Mouse (Mus musculus) neural tube, embryonic 11.5 days (tissue): ENCODE data around the gene Tars. TPM values are rescaled to one million over a fixed set of nuclear protein-coding genes. Genes with fewer than 3 reads are reported as not detected.
A peak's percentile ranks its signal among the peaks of the same experiment; 100 is the strongest.

ENCODE experiments used
- ATAC-seq: fragments of 200-750 bp; cut with Nextera tagmentation; 2 replicates; pipeline ENCODE4 v1.8.0; 2017; ENCODE audit warnings: moderate number of reproducible peaks, mild to moderate bottlenecking, moderate TSS enrichment, moderate library complexity; ENCODE audit not compliant: insufficient read depth, low FRiP score, low TSS enrichment
- DNase-seq: peaks from one replicate; pipeline ENCODE4 v3.0.0-alpha.2; 2015; ENCODE audit warnings: low spot score
- H3K27ac ChIP-seq: fragments of 300-500 bp; sonication (generic); 2 replicates; pipeline ENCODE4 v1.5.1; 2014; ENCODE audit warnings: low read depth, mild to moderate bottlenecking, low read length
- H3K27me3 ChIP-seq: fragments of 300-500 bp; sonication (generic); 2 replicates; pipeline ENCODE4 v1.6.1; 2014; ENCODE audit warnings: mild to moderate bottlenecking, low read length, mixed read lengths; ENCODE audit not compliant: control insufficient read depth, insufficient read depth
- H3K36me3 ChIP-seq: fragments of 300-500 bp; sonication (generic); 2 replicates; pipeline ENCODE4 v1.6.1; 2014; ENCODE audit warnings: mild to moderate bottlenecking, low read length, moderate library complexity, mixed read lengths; ENCODE audit not compliant: control insufficient read depth, insufficient read depth
- H3K4me1 ChIP-seq: fragments of 300-500 bp; sonication (generic); 2 replicates; pipeline ENCODE4 v1.6.1; 2014; ENCODE audit warnings: low read length, mixed read lengths; ENCODE audit not compliant: control insufficient read depth, insufficient read depth
- H3K4me2 ChIP-seq: fragments of 300-500 bp; sonication (generic); 2 replicates; pipeline ENCODE4 v1.6.1; 2014; ENCODE audit warnings: low read depth, mild to moderate bottlenecking, moderate library complexity
- H3K4me3 ChIP-seq: fragments of 300-500 bp; sonication (generic); 2 replicates; pipeline ENCODE4 v1.5.1; 2014; ENCODE audit warnings: low read depth, low read length
- H3K9ac ChIP-seq: fragments of 300-500 bp; sonication (generic); 2 replicates; pipeline ENCODE4 v1.6.1; 2014; ENCODE audit warnings: mild to moderate bottlenecking, low read length
- H3K9me3 ChIP-seq: fragments of 300-500 bp; sonication (generic); 2 replicates; pipeline ENCODE4 v1.6.1; 2016; ENCODE audit warnings: low read length; ENCODE audit not compliant: control insufficient read depth
- WGBS: fragments of 180-500 bp; shearing (Covaris S2); extraction: QIAGEN DNeasy Blood & Tissue Kit; methylation state at CpG from one replicate; pipeline ENCODE4 v1.1.7; 2014; 5-methylcytosine and 5-hydroxymethylcytosine counted together
- polyA plus RNA-seq: library from polyadenylated mRNA; unstranded; fragments of >200 nt; fragmentation: Nextera tagmentation; extraction: Ambion mirVana; gene quantifications from 2 replicates; pipeline ENCODE4 v1.2.1, GENCODE M21; 2014

Tars gene
- polyA plus RNA-seq, 1 experiment from 2014 or later, result 88.9 TPM

DNA sequence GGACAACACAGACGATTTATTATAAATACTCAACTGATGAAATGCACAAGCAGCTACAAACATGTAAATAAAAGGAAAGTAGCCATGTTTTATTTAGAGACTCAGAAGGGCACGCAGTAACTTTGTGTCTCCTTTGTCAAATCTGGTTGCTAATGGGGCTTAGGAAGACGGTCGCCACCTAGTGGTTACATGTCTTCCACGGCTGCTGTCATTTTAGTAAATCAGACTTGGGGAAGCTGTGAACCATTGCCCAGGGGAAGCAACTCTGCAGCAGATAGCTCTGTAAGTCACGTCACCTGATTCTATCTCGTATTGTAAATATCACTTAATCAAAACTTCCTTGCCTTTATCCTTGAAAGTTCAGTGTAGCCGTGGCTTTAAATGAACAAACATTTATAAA lies 7.9 kb upstream of the Tars start:
- peak; percentile 75 for DNase-seq

DNA sequence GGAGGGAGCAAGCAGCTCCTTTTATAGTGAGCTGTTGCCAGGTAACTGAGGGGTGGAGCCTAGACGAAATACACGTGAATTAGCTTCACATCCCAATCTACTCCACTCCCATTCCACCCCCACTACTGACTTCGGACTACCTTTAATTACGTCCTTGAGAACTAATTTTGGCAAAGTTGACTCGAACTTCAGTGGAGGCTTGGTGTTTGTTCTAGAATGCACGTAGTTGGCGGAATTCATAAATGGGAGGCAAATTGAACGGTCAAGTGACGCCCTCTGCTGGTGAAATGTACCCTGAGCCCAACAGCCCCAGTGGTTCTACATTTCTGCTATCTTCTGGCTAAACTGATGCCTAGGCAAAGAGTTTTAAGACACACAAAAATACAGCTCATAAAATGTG lies 7.3 kb upstream of the Tars start:
- H3K9ac ChIP-seq, result no peak overlapping the region
- no peaks in the 10 kb centered on the region for H3K36me3 ChIP-seq
- DNase-seq (no peak), ATAC-seq (no peak)
- H3K27me3 ChIP-seq, result no peaks in the 10 kb centered on the region
- no peaks in the 10 kb centered on the region for H3K9me3 ChIP-seq
- H3K4me1 ChIP-seq, result no peaks in the 10 kb centered on the region
- no peak overlapping the region for H3K27ac ChIP-seq
- no peak overlapping the region for H3K4me3 ChIP-seq
- WGBS, result 33% methylated on average over 9 of the region's 9 CpGs
- H3K4me2 ChIP-seq, result no peak overlapping the region

More for the DNA sequence above, 7.9 kb upstream of the Tars start:
- Histone ChIP-seq H3K9me3 (no peaks in the 10 kb centered on the region), H3K27me3 (no peaks in the 10 kb centered on the region), H3K9ac (no peak overlapping the region), H3K4me2 (no peak overlapping the region), H3K4me1 (no peaks in the 10 kb centered on the region), H3K4me3 (no peak overlapping the region), H3K36me3 (no peaks in the 10 kb centered on the region), H3K27ac (no peak overlapping the region)
- peak; percentile 41; the same call in 1 of the 2 replicates for ATAC-seq
- WGBS, result 16% methylated on average over 8 of the region's 8 CpGs

DNA sequence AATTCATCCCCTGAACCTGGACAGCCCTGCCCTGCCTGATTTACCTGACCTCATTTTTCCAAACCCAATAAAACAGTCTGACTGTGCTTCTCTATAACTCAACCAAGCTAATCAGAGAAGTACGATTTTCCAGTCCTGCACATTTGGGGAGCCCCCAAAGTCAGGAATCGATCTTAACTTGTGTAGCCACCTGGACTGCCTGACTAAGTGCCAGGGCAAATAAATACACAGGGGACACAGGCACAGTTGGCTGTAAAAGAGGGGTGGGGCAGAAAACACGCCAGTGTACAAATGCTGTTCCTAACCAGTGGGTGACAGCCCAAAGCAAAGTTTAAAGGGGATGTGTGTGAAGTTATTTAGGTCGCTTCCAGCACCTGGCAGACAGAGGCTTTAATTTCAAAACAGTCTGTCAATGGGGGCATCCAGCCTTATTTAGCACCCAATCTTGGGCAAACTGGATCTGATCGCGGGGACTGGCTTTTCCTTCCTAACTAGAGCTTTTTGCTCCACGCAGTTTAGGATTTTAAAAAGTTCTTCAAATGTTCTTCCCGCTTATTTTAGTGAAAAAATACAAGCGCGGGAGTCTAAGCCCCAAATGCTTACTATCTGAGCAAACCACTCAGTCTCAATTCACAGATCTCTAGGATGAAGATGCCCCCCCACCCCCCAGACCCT lies 652 bp downstream of the Tars start:
- Histone ChIP-seq H3K9me3 (no peaks in the 10 kb centered on the region), H3K4me1 (peaks cover 7% of the 10 kb centered on the region; the same call in 1 of the 2 replicates), H3K36me3 (peaks cover 5% of the 10 kb centered on the region; the same call in 1 of the 2 replicates), H3K9ac (peak overlapping the region; percentile 82), H3K27ac (no peak overlapping the region), H3K4me3 (peak overlapping the region; percentile 85), H3K27me3 (no peaks in the 10 kb centered on the region), H3K4me2 (peak overlapping the region; percentile 84)
- 8% methylated on average over 10 of the region's 10 CpGs for WGBS
- ATAC-seq, result no peak
- DNase-seq, result no peak

DNA sequence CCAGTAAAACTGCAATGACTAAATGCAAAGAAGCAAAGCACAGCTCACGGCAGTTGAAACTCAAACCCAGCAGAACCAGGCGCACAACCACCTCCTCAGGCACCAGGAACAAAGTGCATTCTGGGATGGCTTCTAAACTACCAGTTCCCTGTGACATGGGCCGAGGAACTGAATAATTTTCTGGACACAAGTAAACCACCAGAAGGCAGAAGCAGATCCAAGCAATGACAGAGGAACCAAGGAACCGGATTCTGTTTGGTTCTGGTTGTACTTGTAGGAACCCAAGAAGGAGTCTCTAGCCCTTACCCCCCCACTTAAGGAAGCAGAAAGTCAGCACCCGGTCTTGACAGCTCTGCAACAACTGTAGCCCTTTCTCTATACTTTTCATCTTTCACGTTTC lies 3.0 kb downstream of the Tars start:
- H3K36me3 ChIP-seq, result peaks cover 16% of the 10 kb centered on the region
- ATAC-seq (no peak), DNase-seq (no peak)
- no peak overlapping the region for H3K27ac ChIP-seq
- no peak overlapping the region for H3K4me2 ChIP-seq
- H3K9ac ChIP-seq, result no peak overlapping the region
- peaks cover 7% of the 10 kb centered on the region; the same call in 1 of the 2 replicates for H3K4me1 ChIP-seq
- no peak overlapping the region for H3K4me3 ChIP-seq
- no peaks in the 10 kb centered on the region for H3K27me3 ChIP-seq
- H3K9me3 ChIP-seq, result no peaks in the 10 kb centered on the region
- WGBS, result 87% methylated on average over 6 of the region's 6 CpGs

GRCm38 (mm10) chr15:11392903-11393302 lies 6.6 kb downstream of the Tars start:
- H3K4me1 ChIP-seq, result no peaks in the 10 kb centered on the region
- no peak overlapping the region for H3K27ac ChIP-seq
- ATAC-seq (no peak), DNase-seq (no peak)
- H3K27me3 ChIP-seq, result no peaks in the 10 kb centered on the region
- H3K4me2 ChIP-seq, result no peak overlapping the region
- 94% methylated on average over 16 of the region's 16 CpGs for WGBS
- no peak overlapping the region for H3K9ac ChIP-seq
- H3K9me3 ChIP-seq, result no peaks in the 10 kb centered on the region
- H3K4me3 ChIP-seq, result no peak overlapping the region
- H3K36me3 ChIP-seq, result peaks cover 28% of the 10 kb centered on the region

DNA sequence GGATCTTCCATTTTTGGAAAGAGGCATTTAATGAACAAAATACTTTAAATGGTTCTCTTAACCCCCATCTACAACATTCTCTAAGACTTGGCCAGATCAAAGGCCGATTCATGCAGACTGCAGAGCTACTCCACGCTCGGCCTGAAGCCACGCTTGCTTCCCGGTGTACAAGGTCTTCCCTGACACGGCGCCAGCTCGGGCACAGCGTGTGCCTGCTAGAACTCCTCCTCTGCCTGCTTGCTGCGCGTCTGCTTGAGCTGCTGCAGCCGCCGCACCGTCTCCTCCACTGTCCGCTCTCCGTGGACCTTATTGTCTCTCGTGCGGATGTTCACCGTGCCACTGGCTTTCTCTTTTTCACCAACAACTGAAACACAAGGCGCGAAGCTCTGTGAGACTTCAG lies 15.7 kb downstream of the Tars start:
- Histone ChIP-seq H3K4me2 (no peak overlapping the region), H3K27me3 (no peaks in the 10 kb centered on the region), H3K4me3 (no peak overlapping the region), H3K4me1 (no peaks in the 10 kb centered on the region), H3K36me3 (peaks cover 24% of the 10 kb centered on the region), H3K27ac (no peak overlapping the region), H3K9me3 (no peaks in the 10 kb centered on the region), H3K9ac (no peak overlapping the region)
- 95% methylated on average over 21 of the region's 21 CpGs for WGBS
- no peak for DNase-seq
- no peak for ATAC-seq

DNA sequence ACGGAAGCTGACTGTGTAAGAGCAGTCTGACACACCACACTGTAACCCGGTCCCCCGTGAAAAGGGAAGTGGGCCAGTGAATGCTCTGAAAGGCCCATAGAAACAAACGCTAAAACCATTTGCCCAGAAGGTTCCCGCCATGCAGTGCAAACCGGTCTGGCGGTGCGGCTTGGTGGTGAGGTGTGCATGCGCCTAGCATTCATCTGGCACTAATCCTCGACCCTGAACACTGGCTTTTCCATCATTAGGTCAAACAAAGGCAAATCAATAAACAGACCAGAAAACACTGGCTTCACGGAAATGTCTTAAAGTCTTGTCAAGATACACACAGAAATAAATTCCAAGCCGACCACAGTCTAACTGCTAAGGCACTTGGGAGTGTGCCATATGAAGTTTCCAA lies 16.9 kb downstream of the Tars start:
- Histone ChIP-seq H3K4me3 (no peak overlapping the region), H3K27ac (no peak overlapping the region), H3K9ac (no peak overlapping the region), H3K27me3 (no peaks in the 10 kb centered on the region), H3K9me3 (no peaks in the 10 kb centered on the region), H3K4me2 (no peak overlapping the region), H3K4me1 (no peaks in the 10 kb centered on the region), H3K36me3 (peaks cover 24% of the 10 kb centered on the region)
- ATAC-seq (no peak), DNase-seq (no peak)
- WGBS, result 92% methylated on average over 12 of the region's 12 CpGs

DNA sequence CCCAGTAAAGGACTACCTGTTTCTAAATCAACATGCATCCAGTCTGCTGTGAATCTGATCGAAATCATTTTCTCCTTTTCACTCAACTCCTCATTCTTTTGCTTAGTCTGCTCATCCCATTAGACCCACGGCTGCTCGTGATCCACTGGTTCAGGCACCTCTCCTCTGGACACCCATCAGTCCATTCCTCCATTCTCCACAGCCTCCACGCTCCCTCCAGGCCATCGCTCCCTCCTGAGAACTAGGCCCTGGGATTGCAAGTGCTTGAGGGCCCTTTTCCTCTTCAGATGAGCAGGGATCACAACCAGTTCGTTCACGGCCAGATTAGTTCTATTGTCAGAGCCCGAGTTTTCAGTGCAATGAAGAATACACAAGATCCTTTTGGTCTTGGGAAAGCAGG lies 18.8 kb downstream of the Tars start:
- Histone ChIP-seq H3K4me3 (no peak overlapping the region), H3K9ac (no peak overlapping the region), H3K4me2 (no peak overlapping the region), H3K36me3 (peaks cover 8% of the 10 kb centered on the region), H3K27ac (no peak overlapping the region), H3K27me3 (no peaks in the 10 kb centered on the region), H3K9me3 (no peaks in the 10 kb centered on the region), H3K4me1 (no peaks in the 10 kb centered on the region)
- DNase-seq, result no peak
- 81% methylated on average over 8 of the region's 8 CpGs for WGBS
- ATAC-seq, result no peak

DNA sequence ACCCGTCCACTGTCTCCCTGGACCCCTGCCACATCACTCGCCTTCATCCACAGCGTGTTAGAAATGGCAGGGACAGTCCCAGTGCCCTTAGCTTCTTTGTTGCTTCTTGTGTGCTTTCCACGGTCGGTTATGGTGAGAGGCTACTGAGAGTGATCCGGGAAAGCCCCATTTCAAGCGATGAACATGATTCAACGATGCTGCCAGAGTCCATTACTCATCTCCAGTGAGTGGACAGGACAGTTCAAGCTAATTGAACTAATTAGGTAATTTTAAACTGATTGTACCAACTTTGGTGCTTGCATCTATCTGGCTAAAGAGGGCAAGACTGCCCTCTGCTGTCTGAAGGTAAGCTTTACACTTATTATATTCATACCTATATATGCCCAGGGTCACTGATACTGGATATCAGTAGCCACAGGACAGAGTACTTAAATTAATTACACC lies 19.4 kb downstream of the Tars start:
- H3K27ac ChIP-seq, result no peak overlapping the region
- no peaks in the 10 kb centered on the region for H3K27me3 ChIP-seq
- no peak overlapping the region for H3K9ac ChIP-seq
- ATAC-seq (peak; percentile 58; the same call in 1 of the 2 replicates), DNase-seq (peak; percentile 20)
- no peak overlapping the region for H3K4me3 ChIP-seq
- H3K4me2 ChIP-seq, result no peak overlapping the region
- 51% methylated on average over 8 of the region's 8 CpGs for WGBS
- H3K9me3 ChIP-seq, result no peaks in the 10 kb centered on the region
- no peaks in the 10 kb centered on the region for H3K4me1 ChIP-seq
- H3K36me3 ChIP-seq, result peaks cover 8% of the 10 kb centered on the region
